Mouse (Mus musculus) midbrain, embryonic 13.5 days (tissue): ENCODE results near the gene AC134908.4. TPM values are rescaled to one million over a fixed set of nuclear protein-coding genes. Genes with fewer than 3 reads are reported as not detected.
"Not testable (repeated sequence)": the region's sequence is repeated elsewhere in the genome, so short reads cannot be mapped to it uniquely, and the experiment has no call there.

Source experiments
- ATAC-seq: fragments of 200-750 bp; cut with Nextera tagmentation; 2 replicates; pipeline ENCODE4 v1.8.0; 2017; ENCODE audit warnings: mild to moderate bottlenecking, moderate TSS enrichment, moderate library complexity
- H3K27ac ChIP-seq: fragments of 300-500 bp; sonication (generic); 2 replicates; pipeline ENCODE4 v1.5.1; 2015; ENCODE audit warnings: inconsistent platforms, mild to moderate bottlenecking, moderate library complexity
- H3K27me3 ChIP-seq: fragments of 300-500 bp; sonication (generic); 2 replicates; pipeline ENCODE4 v1.6.1; 2015; ENCODE audit warnings: mild to moderate bottlenecking, inconsistent platforms
- H3K36me3 ChIP-seq: fragments of 300-500 bp; sonication (generic); 2 replicates; pipeline ENCODE4 v1.6.1; 2015; ENCODE audit warnings: mild to moderate bottlenecking, inconsistent platforms
- H3K4me1 ChIP-seq: fragments of 300-500 bp; sonication (generic); replicated peaks from 2 replicates; pipeline ENCODE4 v1.6.1; 2015; ENCODE audit warnings: inconsistent platforms
- H3K4me2 ChIP-seq: fragments of 300-500 bp; sonication (generic); replicated peaks from 2 replicates; pipeline ENCODE4 v1.6.1; 2015; ENCODE audit warnings: moderate library complexity, mild to moderate bottlenecking, inconsistent platforms
- H3K4me3 ChIP-seq: fragments of 300-500 bp; sonication (generic); replicated peaks from 2 replicates; pipeline ENCODE4 v1.5.1; 2015; ENCODE audit warnings: mild to moderate bottlenecking, inconsistent platforms
- H3K9ac ChIP-seq: fragments of 300-500 bp; sonication (generic); replicated peaks from 2 replicates; pipeline ENCODE4 v1.6.1; 2015; ENCODE audit warnings: mild to moderate bottlenecking, inconsistent platforms
- H3K9me3 ChIP-seq: fragments of 300-500 bp; sonication (generic); 2 replicates; pipeline ENCODE4 v1.6.1; 2016; ENCODE audit warnings: mild to moderate bottlenecking, inconsistent platforms
- WGBS: fragments of 180-500 bp; shearing (Covaris S2); methylation state at CpG from one replicate; pipeline ENCODE4 v1.1.7; 2015; 5-methylcytosine and 5-hydroxymethylcytosine counted together
- microRNA-seq: library from miRNA; unstranded; fragments of <30 nt; microRNA quantifications from one replicate; pipeline ENCODE4, GENCODE M21; 2016
- polyA plus RNA-seq: library from polyadenylated mRNA; unstranded; fragments of >200 nt; fragmentation: Nextera tagmentation; extraction: Ambion mirVana; gene quantifications from 2 replicates; pipeline ENCODE4 v1.2.1, GENCODE M21; 2015

Gene AC134908.4
- polyA plus RNA-seq, 1 experiment from 2014 or later, result not detected

- Histone ChIP-seq H3K4me3 (no peak overlapping the region), H3K9ac (no peak overlapping the region), H3K4me2 (no peak overlapping the region), H3K9me3 (no peaks in the 10 kb centered on the region), H3K36me3 (no peaks in the 10 kb centered on the region), H3K27ac (no peak overlapping the region), H3K4me1 (0 out of 2 replicates have a peak, but pooled peaks cover 7% of the 10 kb centered on the region), H3K27me3 (peaks cover 27% of the 10 kb centered on the region)
- ATAC-seq, result no peak
- WGBS, result 71% methylated on average over 4 of the region's 4 CpGs
Measured at GRCm38 (mm10) chr17:25755627-25756377, 39.7 kb downstream of the AC134908.4 start.

DNA sequence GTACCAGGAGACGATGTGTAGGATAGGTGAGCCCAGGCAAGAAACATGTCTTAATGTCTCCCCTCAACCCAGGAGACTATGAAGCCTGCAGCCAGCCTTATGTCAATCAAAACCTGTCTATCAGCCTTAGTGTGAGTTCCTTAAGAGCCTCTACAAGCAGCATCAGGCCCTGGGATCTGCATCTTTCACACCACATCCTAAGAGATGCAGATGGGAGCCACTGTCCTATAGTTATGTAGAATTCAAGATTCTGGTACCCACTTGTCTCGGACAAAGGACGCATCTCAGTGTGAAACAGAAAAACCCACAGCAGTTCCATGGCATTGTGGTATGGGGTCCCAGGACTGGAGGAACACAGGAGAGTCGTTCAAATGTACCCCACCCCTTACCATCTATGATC lies 40.4 kb downstream of the AC134908.4 start:
- no peak for ATAC-seq
- Histone ChIP-seq H3K9me3 (no peaks in the 10 kb centered on the region), H3K27me3 (peaks cover 22% of the 10 kb centered on the region)

GRCm38 (mm10) chr17:25754241-25754640 lies 41.2 kb downstream of the AC134908.4 start, which contains the start of gene Msln:
TSS of gene Msln (minus strand) at chr17:25754378.
- Histone ChIP-seq H3K9ac (no peak within 1 kb of the TSS), H3K4me1 (0 out of 2 replicates have a peak, but pooled peaks cover 7% of the 10 kb centered on the region), H3K4me3 (no peak within 1 kb of the TSS), H3K27ac (no peak within 1 kb of the TSS), H3K36me3 (no peaks in the 10 kb centered on the region), H3K9me3 (no peaks in the 10 kb centered on the region), H3K27me3 (peaks cover 15% of the 10 kb centered on the region), H3K4me2 (no peak within 1 kb of the TSS)
- 85% methylated on average over 9 of the region's 9 CpGs for WGBS
- no peak for ATAC-seq

More for the DNA sequence above, 40.4 kb downstream of the AC134908.4 start:
- Histone ChIP-seq H3K27ac (no peak overlapping the region), H3K4me1 (0 out of 2 replicates have a peak, but pooled peaks cover 7% of the 10 kb centered on the region), H3K9ac (no peak overlapping the region), H3K36me3 (no peaks in the 10 kb centered on the region), H3K4me3 (no peak overlapping the region), H3K4me2 (no peak overlapping the region)
- WGBS, result 85% methylated on average over 4 of the region's 4 CpGs

- Histone ChIP-seq H3K9ac (peak overlapping the region; percentile 14; the same call in 1 of the 2 replicates), H3K36me3 (no peaks in the 10 kb centered on the region), H3K27ac (no peak overlapping the region), H3K4me1 (0 out of 2 replicates have a peak, but pooled peaks cover 7% of the 10 kb centered on the region), H3K4me3 (no peak overlapping the region), H3K27me3 (peaks cover 5% of the 10 kb centered on the region; the same call in 1 of the 2 replicates), H3K4me2 (no peak overlapping the region), H3K9me3 (no peaks in the 10 kb centered on the region)
- WGBS, result 68% methylated on average over 5 of the region's 5 CpGs
- 0 out of 2 replicates have a peak, but pooled peaks have one; percentile 27 for ATAC-seq
Measured at GRCm38 (mm10) chr17:25751446-25751845, 44.0 kb downstream of the AC134908.4 start.

GRCm38 (mm10) chr17:25749314-25749713 lies 46.1 kb downstream of the AC134908.4 start:
- no peak overlapping the region for H3K27ac ChIP-seq
- no peak overlapping the region for H3K4me3 ChIP-seq
- H3K36me3 ChIP-seq, result no peaks in the 10 kb centered on the region
- no peaks in the 10 kb centered on the region for H3K27me3 ChIP-seq
- ATAC-seq, result no peak
- H3K9ac ChIP-seq, result no peak overlapping the region
- 80% methylated on average over 6 of the region's 6 CpGs for WGBS
- no peak overlapping the region for H3K4me2 ChIP-seq
- H3K4me1 ChIP-seq, result 0 out of 2 replicates have a peak, but pooled peaks cover 7% of the 10 kb centered on the region
- H3K9me3 ChIP-seq, result no peaks in the 10 kb centered on the region

GRCm38 (mm10) chr17:25748238-25748637 lies 47.2 kb downstream of the AC134908.4 start:
- Histone ChIP-seq H3K9me3 (no peaks in the 10 kb centered on the region), H3K27me3 (no peaks in the 10 kb centered on the region), H3K27ac (no peak overlapping the region), H3K4me3 (no peak overlapping the region), H3K36me3 (no peaks in the 10 kb centered on the region), H3K9ac (no peak overlapping the region), H3K4me2 (no peak overlapping the region), H3K4me1 (0 out of 2 replicates have a peak, but pooled peaks cover 7% of the 10 kb centered on the region)
- no peak for ATAC-seq
- WGBS, result 91% methylated on average over 4 of the region's 4 CpGs

- Histone ChIP-seq H3K4me2 (no peak overlapping the region), H3K27ac (no peak overlapping the region), H3K36me3 (no peaks in the 10 kb centered on the region), H3K9me3 (no peaks in the 10 kb centered on the region), H3K9ac (no peak overlapping the region), H3K27me3 (no peaks in the 10 kb centered on the region), H3K4me3 (no peak overlapping the region), H3K4me1 (no peaks in the 10 kb centered on the region)
- no peak for ATAC-seq
- 76% methylated on average over 10 of the region's 10 CpGs for WGBS
Measured at GRCm38 (mm10) chr17:25744311-25744710, 51.1 kb downstream of the AC134908.4 start.

DNA sequence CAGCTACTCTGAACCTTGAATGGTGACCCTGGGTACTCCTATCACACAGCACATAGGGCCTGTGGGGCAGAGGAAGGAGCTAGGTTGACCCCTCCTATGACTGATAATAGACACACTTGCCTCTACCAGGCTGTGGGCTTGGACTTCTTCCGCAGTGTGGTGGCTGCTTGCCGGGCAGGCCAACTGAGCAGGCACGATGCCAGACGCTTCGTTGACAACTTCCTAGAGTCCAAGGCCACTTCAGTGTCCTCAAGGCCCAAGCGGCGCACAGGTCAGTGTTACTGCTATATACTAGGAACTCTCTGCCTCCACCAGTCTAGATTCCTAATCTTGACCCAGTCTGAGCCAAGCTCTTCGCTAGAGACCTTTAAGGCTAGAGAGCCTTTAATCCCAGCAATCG lies 51.6 kb downstream of the AC134908.4 start:
- 94% methylated on average over 9 of the region's 9 CpGs for WGBS
- H3K36me3 ChIP-seq, result no peaks in the 10 kb centered on the region
- H3K4me1 ChIP-seq, result no peaks in the 10 kb centered on the region
- no peaks in the 10 kb centered on the region for H3K9me3 ChIP-seq
- no peak overlapping the region for H3K9ac ChIP-seq
- H3K4me3 ChIP-seq, result no peak overlapping the region
- H3K27ac ChIP-seq, result no peak overlapping the region
- no peak for ATAC-seq
- H3K4me2 ChIP-seq, result no peak overlapping the region
- no peaks in the 10 kb centered on the region for H3K27me3 ChIP-seq

- not testable (repeated sequence) for H3K9ac ChIP-seq, H3K9me3 ChIP-seq, H3K36me3 ChIP-seq, H3K27ac ChIP-seq, H3K4me1 ChIP-seq, ATAC-seq, H3K27me3 ChIP-seq, H3K4me2 ChIP-seq, H3K4me3 ChIP-seq
- WGBS, result 71% methylated on average over 12 of the region's 12 CpGs
Measured at GRCm38 (mm10) chr17:25741471-25741870, 54.0 kb downstream of the AC134908.4 start.

Small RNAs within 50 kb of the gene (microRNA-seq; reads per million reads assigned to microRNA genes)
- gene Gm25083 (not detected), gene Mir3082 (not detected), gene Mir6966 (not detected)

Other genes with a start within 250 kb of the AC134908.4 start
- 5.2 and 7.9 TPM in 2 replicates for gene Sox8, start 225.0 kb downstream of the AC134908.4 start, polyA plus RNA-seq
- 20.6 and 22.9 TPM in 2 replicates for gene Lmf1, start 216.6 kb downstream of the AC134908.4 start, polyA plus RNA-seq
- gene Gng13, start 78.5 kb downstream of the AC134908.4 start, polyA plus RNA-seq, result 0.73 and 0.78 TPM in 2 replicates
- gene Chtf18, start 68.2 kb downstream of the AC134908.4 start, polyA plus RNA-seq, result 12.8 and 14.1 TPM in 2 replicates
- gene Rpusd1, start 68.0 kb downstream of the AC134908.4 start, polyA plus RNA-seq, result 23.2 and 24.1 TPM in 2 replicates
- not detected in 2 replicates for gene Mslnl, start 59.6 kb downstream of the AC134908.4 start, polyA plus RNA-seq
- not detected in 2 replicates for gene Msln, start 41.3 kb downstream of the AC134908.4 start, polyA plus RNA-seq
- gene Narfl, start 21.9 kb downstream of the AC134908.4 start, polyA plus RNA-seq, result 28.0 and 29.6 TPM in 2 replicates
- 137 and 157 TPM in 2 replicates for gene Haghl, start 10.0 kb downstream of the AC134908.4 start, polyA plus RNA-seq
- 0.31 and 0.42 TPM in 2 replicates for gene Ccdc78, start 9.1 kb downstream of the AC134908.4 start, polyA plus RNA-seq
- gene Fam173a, start 2.8 kb downstream of the AC134908.4 start, polyA plus RNA-seq, result 89.8 and 93.0 TPM in 2 replicates
- gene Metrn, start 1.5 kb upstream of the AC134908.4 start, polyA plus RNA-seq, result 32.1 and 36.6 TPM in 2 replicates
- gene Fbxl16, start 13.4 kb upstream of the AC134908.4 start, polyA plus RNA-seq, result 32.4 and 35.2 TPM in 2 replicates
- gene Wdr24, start 28.0 kb upstream of the AC134908.4 start, polyA plus RNA-seq, result 31.1 and 31.2 TPM in 2 replicates
- 72.8 and 74.6 TPM in 2 replicates for gene Jmjd8, start 33.2 kb upstream of the AC134908.4 start, polyA plus RNA-seq
- 314 and 316 TPM in 2 replicates for gene Stub1, start 37.7 kb upstream of the AC134908.4 start, polyA plus RNA-seq
- 17.3 and 18.1 TPM in 2 replicates for gene Rhbdl1, start 41.6 kb upstream of the AC134908.4 start, polyA plus RNA-seq
- 7.5 and 8.0 TPM in 2 replicates for gene Gm20683, start 46.1 kb upstream of the AC134908.4 start, polyA plus RNA-seq
- 15.6 and 16.4 TPM in 2 replicates for gene Rhot2, start 49.2 kb upstream of the AC134908.4 start, polyA plus RNA-seq
- gene Wdr90, start 65.8 kb upstream of the AC134908.4 start, polyA plus RNA-seq, result 20.1 and 22.4 TPM in 2 replicates
- gene Mcrip2, start 73.1 kb upstream of the AC134908.4 start, polyA plus RNA-seq, result 8.0 and 10.4 TPM in 2 replicates
- gene Mettl26, start 79.4 kb upstream of the AC134908.4 start, polyA plus RNA-seq, result 69.7 and 75.4 TPM in 2 replicates
- 0.61 and 0.70 TPM in 2 replicates for gene Wfikkn1, start 85.2 kb upstream of the AC134908.4 start, polyA plus RNA-seq
- gene Rab40c, start 124.1 kb upstream of the AC134908.4 start, polyA plus RNA-seq, result 44.3 and 47.1 TPM in 2 replicates
- gene Pigq, start 149.3 kb upstream of the AC134908.4 start, polyA plus RNA-seq, result 56.9 and 58.0 TPM in 2 replicates
- gene Nhlrc4, start 149.3 kb upstream of the AC134908.4 start, polyA plus RNA-seq, result 0.12 TPM in 1 of 2 replicates, not detected in the other
- 0.48 and 0.62 TPM in 2 replicates for gene A930017K11Rik, start 156.9 kb upstream of the AC134908.4 start, polyA plus RNA-seq
- 19.1 and 21.1 TPM in 2 replicates for gene Capn15, start 190.1 kb upstream of the AC134908.4 start, polyA plus RNA-seq